Mouse (Mus musculus): ENCODE data around the gene Gm45711.

DNA sequence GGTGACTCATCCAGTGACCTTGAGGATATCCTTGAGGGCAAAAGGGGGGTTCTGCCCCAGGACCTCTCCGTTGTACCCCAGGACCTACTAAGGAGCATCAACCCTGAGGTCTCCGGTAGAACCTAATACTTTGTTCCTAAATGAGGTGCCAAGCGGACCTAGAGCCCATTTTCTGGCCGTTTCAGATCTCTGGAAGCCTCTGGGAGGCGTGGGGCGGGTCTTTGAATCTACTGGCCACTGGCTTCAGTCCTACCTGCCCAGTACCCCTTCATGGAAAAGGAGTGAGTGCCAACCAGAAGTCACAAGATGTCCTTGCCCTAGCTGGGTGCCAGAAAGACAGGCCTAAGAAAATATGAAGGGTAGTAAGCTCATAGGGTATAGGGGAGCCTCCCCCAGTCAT lies 31.8 kb upstream of the Gm45711 start:
- TF ChIP-seq POLR2A (IDR thresholded peaks at IDR 0.05; ENCODE audit: borderline replicate concordance, control insufficient read depth, low read depth, low read length) (no peak), CTCF (IDR thresholded peaks at IDR 0.05; ENCODE audit: control insufficient read depth, insufficient read depth, low read length) (no peak)
